In genomic region chr17:84828301-84828700, GRCm38 (mm10) we compare ENCODE assay signal across 33 mouse cellular contexts.
"Had no signal": no experiment of that assay in that cellular context is flagged by ENCODE, and none has a peak within 500 bp of the region (broad histone marks: within the 10 kb centered on the region; RNA-seq: fewer than 3 reads in every experiment).

No protein-coding gene starts in this region.

- H3K9me3 ChIP-seq: heart, embryonic 12.5 days; heart, embryonic 13.5 days; heart, embryonic 15.5 days; hindbrain, embryonic 10.5 days; hindbrain, embryonic 12.5 days; hindbrain, embryonic 13.5 days; hindbrain, embryonic 15.5 days; intestine, embryonic 15.5 days; kidney, embryonic 15.5 days had no signal

- DNase-seq: heart, postnatal 10 days; heart, postnatal 36 days; heart, postnatal 4 days; kidney, adult 11 months; kidney, adult 18-20 months; kidney, adult 2 months; kidney, adult 8-10 months; kidney, adult 9 months; kidney, postnatal 10 days; kidney, postnatal 14 days; kidney, postnatal 25 days; kidney, postnatal 36 days; kidney, postnatal 4 days; layer of hippocampus, adult 9-11 months; layer of hippocampus, postnatal 36 days had no signal

- H3K36me3 ChIP-seq: heart, embryonic 12.5 days; heart, embryonic 13.5 days; heart, embryonic 15.5 days; hindbrain, embryonic 10.5 days; hindbrain, embryonic 12.5 days; hindbrain, embryonic 13.5 days; hindbrain, embryonic 15.5 days; intestine, embryonic 15.5 days; kidney, embryonic 15.5 days had no signal

- H3K27me3 ChIP-seq: heart, embryonic 12.5 days; hindbrain, embryonic 12.5 days; hindbrain, embryonic 13.5 days; hindbrain, embryonic 15.5 days; intestine, embryonic 15.5 days; kidney, embryonic 15.5 days had no signal

- H3K4me3 ChIP-seq: heart, embryonic 12.5 days; heart, embryonic 13.5 days; heart, embryonic 15.5 days; hindbrain, embryonic 10.5 days; hindbrain, embryonic 12.5 days; hindbrain, embryonic 13.5 days; hindbrain, embryonic 15.5 days; intestine, embryonic 15.5 days; kidney, embryonic 15.5 days; layer of hippocampus, adult 2 months; left cerebral cortex, adult 2 months had no signal

- H3K9ac ChIP-seq: heart, embryonic 12.5 days; heart, embryonic 13.5 days; heart, embryonic 15.5 days; hindbrain, embryonic 12.5 days; hindbrain, embryonic 13.5 days; hindbrain, embryonic 14.5 days; hindbrain, embryonic 15.5 days; intestine, embryonic 15.5 days; kidney, embryonic 15.5 days had no signal

- ATAC-seq: hindbrain, embryonic 16.5 days; hindbrain, postnatal 0 days; inflammation-experienced regulatory T-cells, adult 6 months; intestine, embryonic 15.5 days; intestine, embryonic 16.5 days; intestine, postnatal 0 days had no signal

- H3K4me2 ChIP-seq: heart, embryonic 12.5 days; heart, embryonic 13.5 days; heart, embryonic 15.5 days; hindbrain, embryonic 12.5 days; hindbrain, embryonic 13.5 days; hindbrain, embryonic 14.5 days; hindbrain, embryonic 15.5 days; intestine, embryonic 15.5 days; kidney, embryonic 15.5 days had no signal

- H3K4me1 ChIP-seq: heart, embryonic 12.5 days; heart, embryonic 13.5 days; heart, embryonic 15.5 days; hindbrain, embryonic 10.5 days; hindbrain, embryonic 12.5 days; hindbrain, embryonic 13.5 days; hindbrain, embryonic 15.5 days; intestine, embryonic 15.5 days; kidney, embryonic 15.5 days had no signal

- H3K27ac ChIP-seq: heart, embryonic 13.5 days; heart, embryonic 15.5 days; hindbrain, embryonic 10.5 days; hindbrain, embryonic 12.5 days; hindbrain, embryonic 13.5 days; hindbrain, embryonic 14.5 days; hindbrain, embryonic 15.5 days; hindbrain, postnatal 0 days; intestine, embryonic 15.5 days; kidney, embryonic 15.5 days; kidney, postnatal 0 days; layer of hippocampus, adult 2 months; left cerebral cortex, adult 2 months had no signal
